Mouse (Mus musculus) thymus, postnatal 36 days (tissue): ENCODE data around the gene Olfr801.

Source experiments
- DNase-seq, 2 experiments: peaks; one replicate each; pipeline ENCODE4 v3.0.0; 2022; ENCODE audit warnings: mixed read lengths in 2 of 2

Gene Olfr801

GRCm38 (mm10) chr10:129673765-129674164, at the start of gene Olfr801:
Gene Olfr801, minus strand, starts transcription at chr10:129673865.
- no peak for DNase-seq

GRCm38 (mm10) chr10:129702910-129703309, 29.2 kb upstream of the Olfr801 start, which contains the start of gene Olfr804:
Gene Olfr804, plus strand, starts transcription at chr10:129703210.
- DNase-seq: no peak

DNA sequence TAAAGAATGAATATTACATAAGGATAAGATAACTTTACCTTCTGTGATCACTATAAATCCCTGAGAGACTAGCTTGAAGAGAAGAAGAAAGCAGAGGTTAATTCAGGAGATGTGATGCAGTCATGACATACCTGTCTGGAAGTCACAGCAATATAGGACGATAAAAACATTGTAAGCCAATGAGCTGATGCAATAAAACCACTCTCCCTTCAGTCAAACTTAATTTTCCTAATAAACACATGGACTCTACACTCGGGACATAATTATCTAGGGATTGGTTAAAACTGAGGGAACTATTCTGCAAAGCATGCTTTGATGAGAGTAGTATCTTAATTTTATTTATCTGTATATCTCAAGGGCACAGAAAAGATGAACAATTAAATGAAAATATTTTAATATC, 20.5 kb upstream of the Olfr801 start, which contains the start of gene Olfr803:
Gene Olfr803 (minus strand): TSS at position 101 of the 400 bp plus-strand sequence.
- no peak for DNase-seq

DNA sequence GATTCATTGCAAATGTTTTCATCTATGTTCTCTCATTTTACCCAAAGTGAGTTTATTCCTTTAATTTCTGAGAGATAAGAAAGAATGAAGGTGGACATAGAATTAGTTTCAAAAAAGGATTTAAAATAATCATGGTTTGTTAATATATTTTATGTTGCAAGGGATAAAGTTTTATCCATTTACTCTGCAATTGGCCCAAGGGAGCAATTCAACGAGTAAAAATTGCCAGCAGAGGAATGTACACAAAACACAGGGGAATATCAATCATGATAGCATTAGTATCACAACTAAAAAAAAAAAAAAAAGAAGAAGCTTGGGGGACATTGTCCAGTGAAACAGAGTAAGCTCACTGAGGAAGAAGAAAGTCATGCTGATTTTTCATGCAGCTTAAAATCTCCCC, 14.4 kb upstream of the Olfr801 start, which contains the start of gene Olfr802:
Gene Olfr802 (minus strand): TSS at position 101 of the 400 bp plus-strand sequence.
- no peak for DNase-seq

- DNase-seq: no peak
These were observed 16.3 kb downstream of the Olfr801 start, which contains the start of gene Olfr800 for GRCm38 (mm10) chr10:129657394-129657793. Gene Olfr800, plus strand, starts transcription at chr10:129657694.

GRCm38 (mm10) chr10:129651763-129652162, 21.9 kb downstream of the Olfr801 start:
- no peak for DNase-seq

DNA sequence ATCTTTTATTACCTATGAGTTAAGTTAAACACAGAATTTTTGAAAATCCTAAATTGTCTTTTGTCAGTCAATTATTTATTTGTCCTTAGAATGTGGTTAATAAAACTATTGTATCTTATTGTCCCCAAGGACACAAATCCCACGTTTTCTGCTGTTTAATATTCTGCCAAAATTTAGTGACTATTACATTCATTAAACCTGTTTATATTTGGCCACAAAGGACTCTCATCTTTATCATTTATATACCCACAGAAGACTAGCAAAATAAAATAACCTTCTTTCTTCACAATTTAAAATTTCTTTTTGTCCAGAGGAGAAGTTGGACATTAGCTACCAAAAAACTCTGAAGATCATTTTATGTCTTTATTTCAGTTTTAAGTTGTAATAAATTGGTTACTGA, 36.5 kb downstream of the Olfr801 start, which contains the start of gene Olfr799:
Gene Olfr799 (plus strand): TSS at position 301 of the 400 bp plus-strand sequence.
- DNase-seq: no peak

DNA sequence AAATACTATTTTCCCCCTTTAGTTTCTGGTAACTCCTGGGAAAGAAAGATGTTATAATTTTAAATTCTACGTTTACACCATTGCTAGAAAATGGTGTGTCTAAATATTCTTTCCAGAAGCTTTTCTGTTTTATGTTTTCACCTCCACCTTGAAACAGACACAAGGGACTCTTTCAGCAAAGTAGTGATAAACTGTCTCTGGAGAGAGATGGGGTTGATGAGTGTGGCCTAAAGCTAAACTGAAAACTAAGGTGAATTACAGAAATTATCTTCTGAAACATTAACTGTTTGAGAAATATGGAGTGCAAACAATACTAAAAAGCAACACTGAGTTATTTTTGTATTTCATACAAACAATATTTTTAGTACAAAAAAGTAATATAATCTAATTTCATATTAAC, 45.8 kb downstream of the Olfr801 start, which contains the start of gene Olfr798:
Gene Olfr798 (minus strand): TSS at position 101 of the 400 bp plus-strand sequence.
- no peak for DNase-seq

DNA sequence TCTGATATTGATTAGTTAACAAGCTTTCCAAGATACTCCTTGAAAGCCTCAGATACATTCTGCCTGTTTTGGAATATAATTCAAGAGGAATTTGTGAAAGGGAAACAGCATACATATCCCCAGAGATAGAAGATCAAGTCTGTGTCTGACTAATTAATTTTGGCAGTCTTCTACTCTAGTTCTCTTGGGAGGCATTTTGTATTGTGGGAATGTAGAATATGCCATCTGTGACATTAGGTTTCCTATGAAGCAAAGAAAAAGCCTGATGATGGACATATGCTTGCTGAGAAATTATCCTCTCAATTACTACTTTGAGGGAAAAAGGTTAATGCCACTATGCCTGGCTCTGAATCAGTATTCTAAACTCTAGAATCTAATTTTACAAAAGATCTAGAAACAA, 50.4 kb downstream of the Olfr801 start:
- no peak for DNase-seq

GRCm38 (mm10) chr10:129621724-129622123, 51.9 kb downstream of the Olfr801 start:
- no peak for DNase-seq
